Mouse (Mus musculus): ENCODE results near the gene Dnase2a. TPM values are rescaled to one million over a fixed set of nuclear protein-coding genes. Genes with fewer than 3 reads are reported as not detected.

The Dnase2a gene
- total and polyA plus RNA-seq, 3 experiments: 53.7 to 83.4 TPM; not detected in 1

DNA sequence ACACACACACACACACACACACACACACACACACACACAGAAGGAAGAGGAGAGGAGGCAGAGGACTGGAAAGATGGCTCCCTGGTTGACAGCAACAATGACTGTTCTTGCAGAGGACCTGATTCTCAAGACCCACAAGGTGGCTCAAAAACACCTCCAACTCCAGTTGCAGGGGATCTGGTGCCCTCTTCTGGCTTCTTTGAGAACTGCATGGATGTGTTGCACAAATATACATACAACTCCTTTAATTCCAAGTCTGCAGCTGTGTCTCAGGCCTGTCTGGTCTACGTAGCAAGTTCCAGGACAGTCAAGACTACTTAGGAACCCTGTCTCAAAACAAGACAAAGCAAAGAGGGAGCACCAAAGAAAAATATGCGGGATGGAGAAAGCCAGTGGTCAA is 48.4 kb downstream of the Dnase2a start (continued):
- TF ChIP-seq MYB (IDR thresholded peaks at IDR 0.05; ENCODE audit: low read depth, low read length): no peak

DNA sequence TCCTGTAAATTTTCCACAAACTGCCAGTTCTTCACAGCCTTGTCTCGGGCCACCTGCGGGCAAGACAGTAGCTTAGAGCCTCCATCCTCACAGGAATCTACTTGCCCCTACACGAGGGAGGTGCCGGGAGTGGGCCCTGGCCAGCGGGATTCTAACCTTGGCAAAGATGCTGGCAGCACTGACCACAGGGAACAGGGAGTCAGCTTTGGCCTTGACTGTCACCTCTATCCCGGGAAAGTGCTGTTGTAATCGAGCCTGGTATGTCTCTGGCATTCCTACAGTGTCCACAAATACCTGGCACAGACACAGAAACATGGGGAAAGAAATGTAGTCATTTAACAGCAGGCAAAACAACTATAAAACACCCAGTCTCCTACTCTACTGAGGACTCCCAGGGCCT is 51.5 kb downstream of the Dnase2a start:
- no peaks in the 10 kb centered on the region for H3K27me3 ChIP-seq (ENCODE audit: control insufficient read depth in 1 of 2, insufficient read depth in 2 of 2, low read length in 2 of 2)
- H3K4me3 ChIP-seq (ENCODE audit: control insufficient read depth in 1 of 2, insufficient read depth in 1 of 2, low read depth in 2 of 2, low read length in 2 of 2): no peak overlapping the region
- no peak overlapping the region for H3K27ac ChIP-seq (ENCODE audit: control insufficient read depth, low read depth, low read length)
- no peaks in the 10 kb centered on the region for H3K4me1 ChIP-seq (ENCODE audit: control insufficient read depth in 1 of 2, insufficient read depth in 2 of 2, low read length in 2 of 2)
- no peak overlapping the region for H3K9ac ChIP-seq (ENCODE audit: control insufficient read depth, low read depth, low read length, poor library complexity, severe bottlenecking)
- no peaks in the 10 kb centered on the region for H3K9me3 ChIP-seq (replicated peaks; ENCODE audit: insufficient read depth, low read length)
- TF ChIP-seq MYB (IDR thresholded peaks at IDR 0.05; ENCODE audit: low read depth, low read length) (no peak), GATA1 (IDR thresholded peaks at IDR 0.05; ENCODE audit: low read depth, low read length) (no peak), TAL1 (IDR thresholded peaks at IDR 0.05; ENCODE audit: low read length) (no peak), CHD2 (IDR thresholded peaks at IDR 0.05; ENCODE audit: low read length) (no peak), NRF1 (IDR thresholded peaks at IDR 0.05; ENCODE audit: insufficient read depth, low read depth, low read length, poor library complexity, severe bottlenecking) (no peak), ZC3H11A (IDR thresholded peaks at IDR 0.05; ENCODE audit: low read depth, low read length) (no peak), MAFK (IDR thresholded peaks at IDR 0.05; ENCODE audit: borderline replicate concordance, low read depth, low read length) (no peak), NELFE (IDR thresholded peaks at IDR 0.05; ENCODE audit: low read depth, low read length) (no peak), POLR2A (IDR thresholded peaks at IDR 0.05; ENCODE audit: control insufficient read depth in 1 of 2, insufficient read depth in 1 of 2, low read depth in 1 of 2, low read length in 2 of 2, poor library complexity in 1 of 2) (no peak), BHLHE40 (IDR thresholded peaks at IDR 0.05; ENCODE audit: borderline replicate concordance, low read depth, low read length) (no peak)
- DNase-seq (ENCODE audit: low read depth, low spot score): no peak
- H3K79me2 ChIP-seq (ENCODE audit: control insufficient read depth, insufficient read depth, low read length, poor library complexity): no peaks in the 10 kb centered on the region
- H3K36me3 ChIP-seq (ENCODE audit: control insufficient read depth in 1 of 2, insufficient read depth in 2 of 2, low read length in 2 of 2): peaks cover 0 to 3% of the 10 kb centered on the region in 2 experiments; a peak in 2 of 4 replicates

DNA sequence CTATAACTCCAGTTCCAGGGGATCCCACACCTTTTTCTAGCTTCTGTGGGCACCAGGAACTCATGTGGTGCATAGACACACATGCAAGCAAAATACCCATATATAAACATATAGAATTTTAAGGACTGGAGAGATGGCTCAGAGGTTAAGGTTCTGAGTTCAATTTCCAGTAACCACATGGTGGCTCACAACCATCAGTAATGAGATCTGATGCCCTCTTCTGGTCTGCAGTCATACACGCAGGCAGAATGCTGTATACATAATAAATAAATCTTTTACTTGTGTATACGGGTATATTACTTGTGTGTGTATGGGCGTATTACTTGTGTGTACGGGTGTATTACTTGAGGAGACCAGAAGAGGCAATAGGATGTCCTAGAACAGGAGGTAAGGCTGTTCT is 55.6 kb downstream of the Dnase2a start:
- peaks cover 5 to 26% of the 10 kb centered on the region in 2 experiments for H3K4me1 ChIP-seq (ENCODE audit: control insufficient read depth in 1 of 2, insufficient read depth in 2 of 2, low read length in 2 of 2)
- no peak overlapping the region for H3K4me3 ChIP-seq (ENCODE audit: control insufficient read depth in 1 of 2, insufficient read depth in 1 of 2, low read depth in 2 of 2, low read length in 2 of 2)

GRCm38 (mm10) chr8:84965731-84966291 is 57.5 kb downstream of the Dnase2a start:
- peak overlapping the region; percentile 84 for H3K9ac ChIP-seq (ENCODE audit: control insufficient read depth, low read depth, low read length, poor library complexity, severe bottlenecking)
- H3K27ac ChIP-seq (ENCODE audit: control insufficient read depth, low read depth, low read length): peak overlapping the region; percentile 84
- H3K79me2 ChIP-seq (ENCODE audit: control insufficient read depth, insufficient read depth, low read length, poor library complexity): peaks cover 18% of the 10 kb centered on the region
- no peaks in the 10 kb centered on the region for H3K9me3 ChIP-seq (replicated peaks; ENCODE audit: insufficient read depth, low read length)
- no peaks in the 10 kb centered on the region for H3K27me3 ChIP-seq (ENCODE audit: control insufficient read depth in 1 of 2, insufficient read depth in 2 of 2, low read length in 2 of 2)
- DNase-seq (ENCODE audit: low read depth, low spot score): peak; percentile 99
- H3K36me3 ChIP-seq (ENCODE audit: control insufficient read depth in 1 of 2, insufficient read depth in 2 of 2, low read length in 2 of 2): peaks cover 0 to 19% of the 10 kb centered on the region in 2 experiments
- peaks cover 5 to 28% of the 10 kb centered on the region in 2 experiments for H3K4me1 ChIP-seq (ENCODE audit: control insufficient read depth in 1 of 2, insufficient read depth in 2 of 2, low read length in 2 of 2)
- H3K4me3 ChIP-seq (ENCODE audit: control insufficient read depth in 1 of 2, insufficient read depth in 1 of 2, low read depth in 2 of 2, low read length in 2 of 2): peak overlapping the region; percentile 63 to 87
- TF ChIP-seq CTCF (IDR thresholded peaks at IDR 0.05 in 2 of 3, conservative IDR thresholded peaks at IDR 0.05 in 1 of 3; ENCODE audit: control insufficient read depth in 1 of 3, insufficient read depth in 1 of 3, low read depth in 2 of 3, low read length in 3 of 3, poor library complexity in 1 of 3, severe bottlenecking in 1 of 3) (no peak), TCF12 (IDR thresholded peaks at IDR 0.05; ENCODE audit: low read depth, low read length) (no peak), USF1 (IDR thresholded peaks at IDR 0.05; ENCODE audit: low read depth, low read length) (peak; percentile 26; the same call in 1 of the 2 replicates), POLR2AphosphoS2 (IDR thresholded peaks at IDR 0.05; ENCODE audit: low read length) (no peak; the same call in 1 of the 2 replicates), POLR2A (IDR thresholded peaks at IDR 0.05; ENCODE audit: control insufficient read depth in 1 of 2, insufficient read depth in 1 of 2, low read depth in 1 of 2, low read length in 2 of 2, poor library complexity in 1 of 2) (peak; percentile 73 to 84), MAFK (IDR thresholded peaks at IDR 0.05; ENCODE audit: borderline replicate concordance, low read depth, low read length) (no peak), ZNF384 (IDR thresholded peaks at IDR 0.05; ENCODE audit: low read depth, low read length) (no peak), ETS1 (IDR thresholded peaks at IDR 0.05; ENCODE audit: low read depth, low read length) (no peak; the same call in 1 of the 2 replicates), BHLHE40 (IDR thresholded peaks at IDR 0.05; ENCODE audit: borderline replicate concordance, low read depth, low read length) (no peak), MXI1 (IDR thresholded peaks at IDR 0.05; ENCODE audit: low read depth, low read length) (peak; percentile 97), RAD21 (IDR thresholded peaks at IDR 0.05; ENCODE audit: low read depth, low read length) (no peak), MEF2A (IDR thresholded peaks at IDR 0.05; ENCODE audit: extremely low read depth, insufficient replicate concordance, low read depth, low read length, poor library complexity, severe bottlenecking) (no peak), ZC3H11A (IDR thresholded peaks at IDR 0.05; ENCODE audit: low read depth, low read length) (no peak), MYB (IDR thresholded peaks at IDR 0.05; ENCODE audit: low read depth, low read length) (no peak), HCFC1 (IDR thresholded peaks at IDR 0.05; ENCODE audit: low read depth, low read length) (peak; percentile 98)

More for the DNA sequence above, 55.6 kb downstream of the Dnase2a start:
- peaks cover 0 to 19% of the 10 kb centered on the region in 2 experiments for H3K36me3 ChIP-seq (ENCODE audit: control insufficient read depth in 1 of 2, insufficient read depth in 2 of 2, low read length in 2 of 2)
- TF ChIP-seq ZNF384 (IDR thresholded peaks at IDR 0.05; ENCODE audit: low read depth, low read length) (no peak), JUND (IDR thresholded peaks at IDR 0.05; ENCODE audit: low read depth, low read length) (no peak), CTCF (IDR thresholded peaks at IDR 0.05 in 2 of 3, conservative IDR thresholded peaks at IDR 0.05 in 1 of 3; ENCODE audit: control insufficient read depth in 1 of 3, insufficient read depth in 1 of 3, low read depth in 2 of 3, low read length in 3 of 3, poor library complexity in 1 of 3, severe bottlenecking in 1 of 3) (peak in 2 of 3 experiments; percentile 6 to 16; a peak in 1 of 6 replicates), TBP (IDR thresholded peaks at IDR 0.05; ENCODE audit: low read depth, low read length) (0 out of 2 replicates have a peak, but pooled peaks have one; percentile 32)
- H3K79me2 ChIP-seq (ENCODE audit: control insufficient read depth, insufficient read depth, low read length, poor library complexity): peaks cover under 1% of the 10 kb centered on the region
- H3K9ac ChIP-seq (ENCODE audit: control insufficient read depth, low read depth, low read length, poor library complexity, severe bottlenecking): no peak overlapping the region
- no peak for DNase-seq (ENCODE audit: low read depth, low spot score)
- no peaks in the 10 kb centered on the region for H3K27me3 ChIP-seq (ENCODE audit: control insufficient read depth in 1 of 2, insufficient read depth in 2 of 2, low read length in 2 of 2)
- H3K27ac ChIP-seq (ENCODE audit: control insufficient read depth, low read depth, low read length): no peak overlapping the region
- no peaks in the 10 kb centered on the region for H3K9me3 ChIP-seq (replicated peaks; ENCODE audit: insufficient read depth, low read length)
